Mouse (Mus musculus): Measurements from ENCODE around the gene Brat1.

DNA sequence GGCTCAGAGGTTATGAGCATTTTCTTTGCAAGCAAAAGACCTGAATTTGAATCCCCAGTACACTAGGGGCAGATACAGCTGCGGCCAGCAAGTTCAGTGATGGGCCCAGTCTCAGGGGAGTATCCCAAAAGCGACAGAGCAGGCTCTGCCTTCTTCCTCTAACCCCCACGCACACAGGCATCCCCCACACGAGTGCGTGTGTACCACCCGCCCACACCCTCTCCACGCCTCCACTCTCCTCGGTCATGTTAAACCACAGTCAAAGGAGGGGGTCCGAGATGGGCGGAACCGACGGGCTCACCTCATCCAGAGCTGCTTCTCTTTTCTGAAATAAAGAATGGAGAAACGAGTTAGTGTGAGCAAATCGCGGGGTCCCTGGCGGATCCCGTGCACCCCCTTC is 30.8 kb upstream of the Brat1 start:
- TF ChIP-seq CTCF (IDR thresholded peaks at IDR 0.05; ENCODE audit: borderline replicate concordance, extremely low read depth, insufficient read depth, insufficient read length) = no peak
- no peak for TF ChIP-seq POLR2A (IDR thresholded peaks at IDR 0.05; ENCODE audit: borderline replicate concordance, extremely low read depth, insufficient read depth, insufficient read length, poor library complexity, severe bottlenecking)
